Mouse (Mus musculus): ENCODE measurements at regions not wholly inside any gene's neighbourhood (a gene's known extent, or its start where the extent isn't known, plus 50 kb on each side); places are given as distances from the start of the nearest gene placed in this dataset.
A peak's percentile ranks its signal among the peaks of the same experiment; 100 is the strongest.

- peak; percentile 39 to 75; a peak in 2 of 4 replicates for ATAC-seq (replicated peaks in 1 of 2; ENCODE audit: insufficient read depth in 1 of 2, low FRiP score in 2 of 2, low TSS enrichment in 1 of 2, low read depth in 1 of 2, poor library complexity in 2 of 2, severe bottlenecking in 2 of 2)
These were observed 185.0 kb downstream of the S1pr1 start for GRCm38 (mm10) chr3:115529918-115530317.

- no peak for ATAC-seq (replicated peaks in 1 of 2; ENCODE audit: insufficient read depth in 1 of 2, low FRiP score in 2 of 2, low TSS enrichment in 1 of 2, low read depth in 1 of 2, poor library complexity in 2 of 2, severe bottlenecking in 2 of 2)
These were observed 191.4 kb downstream of the S1pr1 start for GRCm38 (mm10) chr3:115523515-115523914.

- ATAC-seq (replicated peaks in 1 of 2; ENCODE audit: insufficient read depth in 1 of 2, low FRiP score in 2 of 2, low TSS enrichment in 1 of 2, low read depth in 1 of 2, poor library complexity in 2 of 2, severe bottlenecking in 2 of 2) = no peak
These were observed 199.2 kb downstream of the S1pr1 start for GRCm38 (mm10) chr3:115515645-115516044.

DNA sequence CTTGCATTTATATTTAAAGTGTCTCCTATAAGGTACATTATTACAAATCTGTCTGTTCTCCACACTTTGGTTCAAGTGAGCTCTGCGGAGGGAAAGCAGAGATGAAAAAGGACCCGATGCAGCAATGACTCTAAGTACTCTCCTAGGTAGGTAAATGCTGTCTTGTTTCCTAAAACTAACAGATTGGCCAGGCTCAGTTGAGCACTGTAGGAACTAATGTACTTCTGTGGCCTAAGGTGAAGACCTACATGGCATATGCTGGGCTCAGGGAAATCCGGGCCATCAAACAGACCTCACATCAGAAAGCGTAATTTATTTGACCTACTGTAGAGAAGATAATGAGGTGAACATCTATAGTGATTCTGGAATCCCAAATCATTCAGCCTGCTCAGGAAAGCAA is 205.2 kb downstream of the S1pr1 start:
- ATAC-seq (replicated peaks in 1 of 2; ENCODE audit: insufficient read depth in 1 of 2, low FRiP score in 2 of 2, low TSS enrichment in 1 of 2, low read depth in 1 of 2, poor library complexity in 2 of 2, severe bottlenecking in 2 of 2) = no peak

DNA sequence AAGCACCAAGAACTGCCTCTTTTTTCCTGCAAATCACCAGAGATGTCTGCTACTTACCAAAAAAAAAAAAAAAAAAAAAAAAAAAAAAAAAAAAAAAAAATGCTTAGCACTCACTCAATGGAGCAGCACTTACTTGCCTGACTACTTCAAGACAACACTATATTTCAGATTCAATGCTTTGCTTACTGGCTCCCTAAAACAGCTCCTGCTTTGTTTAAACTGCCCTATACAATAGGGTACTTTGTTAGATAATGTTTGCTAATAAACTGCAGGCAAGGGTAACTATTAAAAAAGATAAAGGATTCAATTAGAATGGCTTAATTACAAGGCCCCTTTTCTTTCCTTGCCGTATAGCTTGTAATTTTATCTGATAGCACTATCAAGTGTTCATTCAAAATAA is 217.5 kb downstream of the S1pr1 start:
- no peak for ATAC-seq (replicated peaks in 1 of 2; ENCODE audit: insufficient read depth in 1 of 2, low FRiP score in 2 of 2, low TSS enrichment in 1 of 2, low read depth in 1 of 2, poor library complexity in 2 of 2, severe bottlenecking in 2 of 2)

- ATAC-seq (replicated peaks in 1 of 2; ENCODE audit: insufficient read depth in 1 of 2, low FRiP score in 2 of 2, low TSS enrichment in 1 of 2, low read depth in 1 of 2, poor library complexity in 2 of 2, severe bottlenecking in 2 of 2) = no peak
These were observed 218.8 kb downstream of the S1pr1 start for GRCm38 (mm10) chr3:115496110-115496509.

GRCm38 (mm10) chr3:115495692-115496091 is 219.2 kb downstream of the S1pr1 start:
- no peak for ATAC-seq (replicated peaks in 1 of 2; ENCODE audit: insufficient read depth in 1 of 2, low FRiP score in 2 of 2, low TSS enrichment in 1 of 2, low read depth in 1 of 2, poor library complexity in 2 of 2, severe bottlenecking in 2 of 2)

GRCm38 (mm10) chr3:115468980-115469379 is 245.9 kb downstream of the S1pr1 start:
- ATAC-seq (replicated peaks in 1 of 2; ENCODE audit: insufficient read depth in 1 of 2, low FRiP score in 2 of 2, low TSS enrichment in 1 of 2, low read depth in 1 of 2, poor library complexity in 2 of 2, severe bottlenecking in 2 of 2) = no peak

- ATAC-seq (replicated peaks in 1 of 2; ENCODE audit: insufficient read depth in 1 of 2, low FRiP score in 2 of 2, low TSS enrichment in 1 of 2, low read depth in 1 of 2, poor library complexity in 2 of 2, severe bottlenecking in 2 of 2) = no peak
These were observed 247.0 kb downstream of the S1pr1 start for GRCm38 (mm10) chr3:115467850-115468249.

DNA sequence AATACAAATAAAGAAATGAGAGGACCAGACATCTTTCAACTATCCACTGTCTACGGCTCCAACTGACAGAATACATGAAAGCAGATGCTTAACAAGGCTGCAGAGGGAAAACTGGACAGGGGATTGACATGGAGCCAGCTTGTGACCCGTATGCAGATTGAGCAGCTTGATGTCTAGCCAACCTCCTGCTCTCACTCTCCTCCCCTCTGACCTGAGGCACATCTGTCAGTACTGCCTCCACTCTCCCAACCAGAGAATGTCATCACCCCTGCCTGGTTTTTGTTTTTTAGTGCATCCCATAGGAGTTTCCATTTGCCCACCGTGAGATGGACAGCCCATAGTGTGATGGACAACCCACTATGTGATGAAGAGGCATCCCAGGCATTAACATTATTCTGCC is 252.2 kb downstream of the S1pr1 start:
- ATAC-seq (replicated peaks in 1 of 2; ENCODE audit: insufficient read depth in 1 of 2, low FRiP score in 2 of 2, low TSS enrichment in 1 of 2, low read depth in 1 of 2, poor library complexity in 2 of 2, severe bottlenecking in 2 of 2) = no peak
